Mouse (Mus musculus) heart, adult 9 months (tissue): ENCODE results near the gene Atp5mpl.

Experiments used
- DNase-seq, 2 experiments: peaks; one replicate each; pipeline ENCODE4 v3.0.0; 2022; ENCODE audit warnings: low spot score in 2 of 2

Gene Atp5mpl

GRCm38 (mm10) chr12:111966683-111967173, at the start of gene Atp5mpl:
Gene Atp5mpl (minus strand): TSS chr12:111966977.
- peak; percentile 88 to 93 for DNase-seq

GRCm38 (mm10) chr12:112016346-112016745, 49.6 kb upstream of the Atp5mpl start:
- DNase-seq = no peak

- DNase-seq = no peak
Observed at GRCm38 (mm10) chr12:112013271-112013801, 46.6 kb upstream of the Atp5mpl start.

GRCm38 (mm10) chr12:112012511-112013270, 45.9 kb upstream of the Atp5mpl start:
- no peak for DNase-seq

DNA sequence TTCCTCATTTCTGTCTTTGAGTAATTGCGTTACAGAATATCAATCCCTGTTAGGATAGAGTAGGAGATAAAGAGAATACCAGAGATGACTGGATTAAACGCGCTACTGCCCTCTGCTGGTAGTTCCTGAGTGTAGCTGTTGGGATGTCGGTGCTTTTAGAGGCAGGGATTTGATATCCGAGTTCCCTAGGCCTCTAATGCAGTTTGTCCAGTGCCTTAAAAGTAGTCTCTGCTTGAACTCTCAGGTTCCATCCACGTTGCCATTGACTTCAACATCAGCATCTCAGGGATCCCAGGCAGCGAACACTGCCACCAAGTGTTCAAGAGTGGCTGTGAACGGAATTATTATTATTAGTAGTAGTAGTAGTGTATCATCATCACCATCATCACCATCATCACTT, 34.4 kb upstream of the Atp5mpl start:
- peak in 1 of 2 experiments; percentile 41 for DNase-seq

GRCm38 (mm10) chr12:111999735-112000134, 33.0 kb upstream of the Atp5mpl start:
- no peak for DNase-seq

DNA sequence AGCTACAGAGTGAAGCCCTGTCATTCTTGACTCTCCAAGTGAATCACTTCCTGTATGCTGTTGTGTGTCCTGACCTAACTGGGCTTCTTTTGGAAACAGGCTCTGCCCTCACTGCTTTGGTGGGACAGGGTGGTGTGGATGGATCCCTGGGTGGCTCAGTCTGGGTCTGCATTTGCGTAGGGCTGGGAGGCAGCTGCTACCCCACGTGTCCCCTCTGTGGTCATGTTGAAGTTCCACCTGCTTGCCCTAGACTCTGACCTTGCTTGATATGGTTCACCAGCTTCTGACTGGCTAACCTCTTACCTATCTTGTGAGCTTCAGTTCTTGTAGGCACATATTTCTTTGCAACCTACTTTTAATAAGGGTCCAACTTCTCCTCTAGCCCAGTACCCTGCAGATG, 28.4 kb upstream of the Atp5mpl start:
- no peak for DNase-seq

GRCm38 (mm10) chr12:111992626-111993025, 25.8 kb upstream of the Atp5mpl start:
- no peak for DNase-seq

DNA sequence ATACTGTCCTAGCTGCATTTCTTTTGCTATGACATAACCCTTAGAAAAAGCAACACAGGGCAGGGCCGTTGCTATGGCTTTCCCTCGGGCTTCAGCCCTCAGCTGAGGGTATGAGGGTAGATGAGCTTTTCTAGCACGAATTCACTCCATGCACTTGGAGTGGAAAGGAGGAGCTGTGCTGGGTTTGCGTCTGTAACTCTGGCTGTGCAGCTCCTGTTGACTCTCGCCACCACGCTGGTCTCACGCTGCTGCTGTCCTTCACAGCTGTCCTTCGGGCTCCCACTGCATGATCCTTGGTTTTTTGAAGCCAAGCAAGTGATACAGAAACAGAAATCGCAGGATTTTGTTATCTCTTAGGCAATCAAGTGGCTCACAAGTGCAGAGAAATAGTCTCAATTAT, 20.0 kb upstream of the Atp5mpl start:
- DNase-seq = no peak

- no peak for DNase-seq
Observed at GRCm38 (mm10) chr12:111983165-111983564, 16.4 kb upstream of the Atp5mpl start.

DNA sequence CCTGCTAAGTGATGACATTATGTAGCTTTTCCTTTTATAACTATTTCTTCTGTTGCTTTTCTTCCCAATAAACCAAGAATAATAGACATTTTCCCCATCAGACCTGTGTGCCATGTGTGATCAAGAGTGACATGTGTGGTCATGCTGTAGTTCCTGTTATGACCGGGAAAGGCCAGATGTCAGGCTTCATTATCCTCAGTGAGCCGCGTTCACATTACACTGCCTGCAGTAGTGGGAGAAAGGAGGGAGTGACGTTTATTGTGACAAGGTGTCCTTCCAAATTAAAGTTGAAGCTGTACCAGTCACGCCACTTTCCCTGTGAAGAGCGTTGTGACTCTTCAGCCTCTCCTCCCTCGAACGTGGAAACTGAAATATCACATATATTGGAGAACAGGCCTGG, 15.1 kb upstream of the Atp5mpl start:
- DNase-seq = no peak

DNA sequence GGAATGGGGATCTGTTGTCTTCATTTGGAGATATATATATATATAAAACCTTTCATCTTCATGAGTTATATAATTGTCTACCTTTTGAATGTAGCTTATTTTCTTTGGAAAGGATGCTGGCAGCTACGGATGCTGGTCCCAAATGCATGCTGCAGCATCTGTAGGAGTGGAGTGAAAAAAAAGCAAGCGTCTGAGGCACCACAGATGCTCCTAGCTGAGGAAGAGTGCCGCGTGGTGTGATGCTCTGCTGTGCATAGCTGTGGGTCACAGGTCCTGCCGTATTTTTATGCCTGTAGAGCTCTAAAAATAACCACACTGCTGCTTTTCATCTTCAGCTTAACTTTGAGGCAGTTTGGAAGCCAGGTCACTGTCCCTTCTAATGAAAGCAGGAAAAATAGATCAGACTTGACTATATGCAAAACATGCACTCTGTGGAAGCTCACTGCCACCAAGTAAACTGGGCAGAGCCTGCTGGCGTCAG, 14.2 kb upstream of the Atp5mpl start, which contains the start of gene Rd3l:
Rd3l (minus strand) TSS at position 431 of the 481 bp plus-strand sequence.
- DNase-seq = no peak

GRCm38 (mm10) chr12:111978274-111978673, 11.5 kb upstream of the Atp5mpl start:
- no peak for DNase-seq

DNA sequence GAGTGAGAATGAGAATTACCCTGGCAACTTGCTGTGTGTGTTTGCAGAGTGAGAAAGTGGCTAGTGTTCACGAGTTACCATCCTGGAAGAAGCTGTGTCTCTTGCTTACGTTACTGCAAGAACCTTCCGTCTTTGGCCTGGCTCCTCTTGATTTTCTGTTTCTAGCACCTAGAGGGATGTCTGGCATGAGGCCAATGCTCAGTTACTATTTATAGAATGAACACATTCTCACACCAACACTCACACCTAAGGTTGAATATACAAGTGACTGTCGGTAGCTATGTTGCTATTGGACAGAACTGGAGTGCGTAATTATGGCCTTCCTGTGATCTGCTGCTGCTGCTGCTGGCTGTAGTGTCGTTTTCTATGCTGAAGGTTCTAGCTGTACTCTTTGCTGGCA, 10.4 kb upstream of the Atp5mpl start:
- DNase-seq = peak in 1 of 2 experiments; percentile 45

GRCm38 (mm10) chr12:111974578-111974977, 7.8 kb upstream of the Atp5mpl start:
- DNase-seq = no peak

- no peak for DNase-seq
Observed at GRCm38 (mm10) chr12:111972504-111972903, 5.7 kb upstream of the Atp5mpl start.

- DNase-seq = no peak
Observed at GRCm38 (mm10) chr12:111971231-111971686, 4.5 kb upstream of the Atp5mpl start, which contains the start of gene Tdrd9. Gene Tdrd9 (plus strand): TSS chr12:111971559.

DNA sequence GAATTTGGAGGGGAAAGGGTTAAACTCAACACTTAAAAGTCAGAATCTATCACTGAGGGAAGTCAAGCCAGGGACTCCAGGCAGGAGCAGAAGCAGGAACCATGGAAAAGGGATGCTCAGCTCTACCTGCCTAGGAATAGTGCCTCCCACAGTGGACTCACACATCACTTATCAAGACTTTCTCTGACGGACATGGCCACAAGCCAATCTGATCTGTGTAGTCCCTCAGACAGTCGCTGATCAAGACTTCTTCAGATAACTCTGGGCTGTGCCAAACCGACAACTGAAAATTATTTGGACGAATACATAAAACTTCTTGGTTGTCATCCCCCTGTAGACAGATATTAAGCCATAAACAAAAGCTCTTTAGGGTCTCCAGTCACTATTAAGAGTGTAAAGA, 3.3 kb upstream of the Atp5mpl start:
- DNase-seq = no peak

DNA sequence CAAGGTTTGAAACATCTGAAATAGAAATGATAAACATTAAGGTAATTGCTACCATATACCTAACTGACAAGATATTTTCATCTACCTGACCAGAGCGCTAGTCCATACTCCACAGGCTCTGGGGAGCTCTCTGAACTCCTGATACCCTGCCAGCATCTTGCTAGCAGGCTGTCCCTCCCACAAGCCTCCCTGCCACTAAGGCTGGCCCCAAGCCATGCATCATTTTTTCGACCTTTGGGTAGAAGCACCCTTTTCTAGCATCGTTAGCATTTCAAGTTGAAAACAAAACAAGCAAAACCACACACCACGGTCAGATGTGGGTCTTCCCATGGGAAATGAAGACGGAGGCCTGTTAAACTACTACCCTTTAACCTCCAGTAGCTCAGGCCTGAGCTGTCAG, 3.4 kb downstream of the Atp5mpl start:
- DNase-seq = no peak

DNA sequence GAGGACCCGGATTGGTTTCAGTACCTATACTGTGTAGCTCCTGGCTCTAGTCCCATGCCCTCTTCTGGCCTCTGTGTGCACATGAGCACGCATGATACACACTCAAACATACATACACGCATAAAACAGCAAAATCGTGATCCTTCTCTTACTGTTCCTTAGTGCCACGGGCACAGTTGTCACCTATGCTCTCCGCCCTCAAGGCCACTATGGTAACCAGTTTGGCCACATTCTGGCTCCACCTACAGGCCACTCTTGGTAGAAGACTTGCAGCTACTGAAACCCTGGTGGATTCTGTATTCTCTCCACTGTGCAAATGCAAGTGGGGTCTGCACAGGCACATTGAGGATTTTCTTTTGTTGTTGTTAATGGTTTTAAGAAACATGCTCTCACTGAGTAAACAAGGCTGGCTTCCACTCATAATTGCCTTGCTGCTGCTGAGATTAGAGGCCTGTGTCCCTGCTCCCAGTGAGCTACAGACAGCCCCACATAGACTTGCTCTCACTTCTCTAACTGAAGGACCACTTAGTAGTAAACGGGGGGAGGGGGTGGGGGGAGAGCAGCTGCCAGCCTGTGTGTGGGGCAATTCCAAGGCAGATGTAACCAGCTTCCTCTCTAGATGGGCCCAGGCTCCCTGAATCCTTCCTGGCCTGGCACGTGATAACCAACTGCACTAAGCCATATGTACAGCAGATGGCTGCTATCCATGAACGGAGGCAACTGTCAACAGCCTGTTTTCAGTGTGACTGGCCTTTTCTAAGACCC, 8.5 kb downstream of the Atp5mpl start:
- peak; percentile 29 to 68 for DNase-seq

GRCm38 (mm10) chr12:111956173-111956572, 10.6 kb downstream of the Atp5mpl start:
- DNase-seq = no peak

DNA sequence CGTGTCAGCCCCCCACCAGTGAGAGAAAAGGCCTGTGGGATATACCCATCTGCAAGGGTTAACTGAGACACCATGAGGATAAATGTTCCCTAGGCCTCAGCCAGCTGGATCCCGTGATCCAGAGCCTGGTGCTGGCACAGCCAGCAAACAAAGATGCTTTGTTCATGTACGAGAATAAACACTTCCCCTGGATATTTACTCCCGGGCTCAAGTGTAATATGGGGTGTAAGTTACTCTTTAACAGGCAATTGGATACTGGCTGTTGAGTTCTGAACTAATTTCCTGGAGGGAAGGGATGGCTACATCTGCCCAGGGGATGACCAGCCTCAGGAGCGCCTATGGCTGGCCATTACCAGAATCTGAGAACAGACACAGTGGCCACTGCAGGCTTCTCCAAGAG, 15.1 kb downstream of the Atp5mpl start:
- no peak for DNase-seq
